Mouse (Mus musculus): Measurements from ENCODE around the gene Mapk13.
A peak's percentile ranks its signal among the peaks of the same experiment; 100 is the strongest.
"Not testable (repeated sequence)": the region's sequence is repeated elsewhere in the genome, so short reads cannot be mapped to it uniquely, and the experiment has no call there.

Mapk13 gene

GRCm38 (mm10) chr17:28814529-28815097 is 45.5 kb downstream of the Mapk13 start:
- no peak for DNase-seq (ENCODE audit: low spot score in 2 of 2)

GRCm38 (mm10) chr17:28815384-28816004 is 46.4 kb downstream of the Mapk13 start:
- no peak for DNase-seq (ENCODE audit: low spot score in 2 of 2)

- DNase-seq (ENCODE audit: low spot score in 2 of 2), result not testable (repeated sequence)
Observed at GRCm38 (mm10) chr17:28816326-28816725, 47.2 kb downstream of the Mapk13 start.

GRCm38 (mm10) chr17:28816875-28817811 is 48.0 kb downstream of the Mapk13 start:
- DNase-seq (ENCODE audit: low spot score in 2 of 2), result no peak

- DNase-seq (ENCODE audit: low spot score in 2 of 2), result no peak
Observed at GRCm38 (mm10) chr17:28820189-28820588, 51.1 kb downstream of the Mapk13 start.

GRCm38 (mm10) chr17:28823004-28823745 is 54.1 kb downstream of the Mapk13 start:
- DNase-seq (ENCODE audit: low spot score in 2 of 2), result no peak

- DNase-seq (ENCODE audit: low spot score in 2 of 2), result no peak
Observed at GRCm38 (mm10) chr17:28823749-28824148, 54.7 kb downstream of the Mapk13 start.

GRCm38 (mm10) chr17:28824896-28825295 is 55.8 kb downstream of the Mapk13 start:
- peak in 1 of 2 experiments; percentile 22 for DNase-seq (ENCODE audit: low spot score in 2 of 2)

- DNase-seq (ENCODE audit: low spot score in 2 of 2), result no peak
Observed at GRCm38 (mm10) chr17:28825359-28826041, 56.4 kb downstream of the Mapk13 start.

- DNase-seq (ENCODE audit: low spot score in 2 of 2), result no peak
Observed at GRCm38 (mm10) chr17:28827665-28828231, 58.7 kb downstream of the Mapk13 start.

- DNase-seq (ENCODE audit: low spot score in 2 of 2), result no peak
Observed at GRCm38 (mm10) chr17:28829120-28829519, 60.0 kb downstream of the Mapk13 start.

Data from frontal cortex, postnatal 25 days (tissue).